Mouse (Mus musculus) urinary bladder, adult 18-20 months (tissue): ENCODE results near the gene Camta1.

ENCODE experiments used
- DNase-seq, 2 experiments: peaks; one replicate each; pipeline ENCODE4 v3.0.0; 2022; ENCODE audit warnings: low spot score in 2 of 2, mixed read lengths in 2 of 2

Camta1 gene

DNA sequence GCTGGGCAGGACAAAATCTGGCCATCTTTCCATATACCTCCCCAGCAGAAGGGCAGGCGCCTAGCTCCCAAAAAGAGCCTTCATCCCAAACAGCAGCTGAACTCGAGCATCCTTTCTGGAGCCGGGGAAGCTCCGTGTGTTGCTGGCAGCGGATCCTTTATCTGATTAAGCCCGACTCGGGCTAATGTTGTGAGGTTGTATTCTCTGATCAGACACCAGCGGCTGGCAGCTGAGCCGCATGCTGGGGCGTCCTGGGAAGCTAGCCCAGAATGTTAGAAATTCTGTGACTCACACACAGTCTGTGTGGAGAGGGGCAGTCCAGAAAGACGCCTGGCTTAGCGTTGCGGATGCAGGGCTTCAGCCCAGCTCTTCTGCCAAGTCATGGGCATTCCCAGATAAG is 586.4 kb downstream of the Camta1 start:
- no peak for DNase-seq

DNA sequence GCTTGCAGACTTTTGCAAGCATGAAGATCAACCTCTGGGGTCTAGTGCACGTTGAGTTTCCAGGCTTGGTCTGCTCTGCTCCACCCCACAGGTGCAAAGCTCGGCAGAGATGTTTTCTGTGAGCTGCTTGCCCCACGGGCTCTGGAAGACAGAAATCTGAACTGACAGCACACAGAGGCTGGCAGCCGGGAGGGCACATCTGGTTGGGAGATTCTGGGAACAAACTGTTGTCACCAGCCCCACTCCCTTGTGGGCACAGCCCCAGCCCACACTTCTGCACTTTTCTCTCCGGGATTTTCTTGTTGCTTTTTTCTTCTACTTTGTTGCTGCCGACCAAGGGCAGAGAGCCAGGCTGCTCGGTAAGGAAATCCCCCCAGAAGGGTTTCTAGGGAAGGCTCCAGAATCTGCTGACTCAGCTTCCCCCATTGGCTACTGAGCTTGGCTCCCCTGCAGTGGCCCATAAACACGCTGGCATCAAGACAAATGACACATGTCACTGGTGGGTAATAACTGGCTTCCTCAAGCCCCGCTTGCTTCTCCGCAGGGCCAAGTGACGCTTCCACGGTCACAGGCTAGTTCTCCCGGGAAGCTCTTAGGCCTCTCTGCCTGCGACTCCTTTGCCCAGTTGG is 597.8 kb downstream of the Camta1 start:
- no peak for DNase-seq

DNA sequence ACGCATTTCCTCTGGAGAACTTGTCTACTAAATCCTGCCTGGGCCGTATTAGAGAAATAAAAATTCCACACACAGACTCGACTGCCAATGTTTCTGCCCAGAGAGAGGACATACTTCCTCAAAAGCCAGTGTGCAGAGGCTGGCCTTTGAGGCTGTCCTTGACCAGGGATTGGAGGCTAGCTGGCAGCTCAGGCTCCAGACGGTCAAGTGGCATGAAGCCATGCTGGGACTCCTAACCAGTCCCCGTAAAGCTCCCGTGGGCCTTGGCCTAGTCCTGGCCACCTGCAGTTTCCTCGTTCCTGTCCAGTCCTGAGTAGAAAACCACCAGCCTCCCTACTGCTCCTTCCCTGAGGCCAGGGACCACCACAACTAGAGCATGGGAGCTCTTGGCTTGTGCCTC is 598.6 kb downstream of the Camta1 start:
- no peak for DNase-seq

GRCm38 (mm10) chr4:151256622-151257021 is 605.1 kb downstream of the Camta1 start:
- DNase-seq = no peak

DNA sequence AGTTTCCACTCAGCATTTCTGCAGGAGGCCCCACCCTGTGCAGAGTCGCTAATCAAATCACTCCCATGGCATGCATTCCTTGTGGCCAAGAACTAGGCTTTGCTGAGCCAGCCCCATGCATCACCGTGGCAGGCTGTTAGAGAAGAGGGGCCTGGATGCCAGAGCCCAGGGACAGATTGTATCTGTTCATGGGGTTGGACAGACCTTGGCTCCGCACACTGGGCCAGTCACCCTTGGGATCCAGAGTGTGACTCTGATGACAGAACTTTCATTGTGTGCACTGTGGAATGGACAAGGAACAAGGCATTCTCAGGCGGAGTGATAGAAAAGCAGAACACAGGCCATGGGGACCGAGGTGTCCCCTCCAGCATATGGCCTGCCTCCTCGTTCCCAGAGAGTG is 610.9 kb downstream of the Camta1 start:
- no peak for DNase-seq

GRCm38 (mm10) chr4:151245068-151245797 is 616.4 kb downstream of the Camta1 start:
- DNase-seq = no peak

- no peak for DNase-seq
Observed at GRCm38 (mm10) chr4:151243445-151243844, 618.2 kb downstream of the Camta1 start.

DNA sequence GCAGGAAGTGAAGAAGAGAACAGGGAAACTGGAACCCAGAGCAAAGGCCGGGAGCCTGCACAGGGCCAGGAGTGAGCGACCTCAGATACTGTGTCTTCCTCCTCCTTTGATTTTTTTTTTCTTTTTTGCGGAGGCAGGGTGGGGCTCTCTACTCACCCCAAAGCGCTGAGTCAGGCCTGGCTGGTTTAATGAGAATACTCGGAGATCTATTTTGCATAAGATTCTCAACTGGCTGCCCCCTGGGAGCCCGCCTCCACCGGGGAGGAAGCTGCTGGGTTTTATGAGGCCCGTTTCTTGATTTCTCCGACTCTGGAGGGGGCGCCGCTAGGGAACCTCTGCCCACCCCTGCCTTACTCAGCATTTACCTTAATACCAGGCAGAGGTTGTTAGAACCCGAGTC is 618.9 kb downstream of the Camta1 start:
- DNase-seq = no peak

- DNase-seq = no peak
Observed at GRCm38 (mm10) chr4:151240465-151240864, 621.2 kb downstream of the Camta1 start.

DNA sequence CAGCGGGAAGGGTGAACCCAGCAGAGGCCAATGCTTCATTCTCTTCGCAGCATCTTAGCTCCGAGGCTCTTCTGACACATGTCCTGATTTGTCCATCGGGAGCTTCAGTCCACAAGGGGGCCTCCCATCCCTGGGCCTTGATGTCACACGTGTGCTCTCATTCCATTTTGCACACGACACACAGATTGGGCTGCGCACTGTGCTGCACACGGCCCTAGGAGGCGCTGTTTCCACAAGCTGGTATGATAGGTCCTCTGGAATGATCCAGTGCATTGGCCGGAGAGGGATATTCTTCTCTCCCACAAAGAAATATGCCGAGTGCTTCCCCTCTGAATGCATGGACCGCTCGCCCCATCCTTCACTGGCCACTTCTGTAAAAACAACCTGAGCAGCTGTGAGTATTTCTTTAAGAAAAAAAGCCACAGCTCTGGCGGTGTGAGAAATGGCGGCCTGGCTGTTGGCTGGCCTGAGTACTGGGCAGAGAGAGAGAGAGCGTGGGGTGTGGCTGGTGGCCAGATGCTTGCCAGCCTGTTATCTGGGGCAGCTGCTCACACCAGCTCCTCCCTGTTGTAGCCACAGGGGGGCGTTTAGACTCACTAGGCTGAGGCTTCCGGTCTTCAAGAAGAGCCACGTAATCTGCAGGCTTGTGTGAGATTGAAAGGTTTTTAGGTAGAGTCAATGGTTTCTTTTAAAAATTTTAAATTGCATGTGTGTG is 622.5 kb downstream of the Camta1 start:
- DNase-seq = no peak

GRCm38 (mm10) chr4:151237501-151237900 is 624.2 kb downstream of the Camta1 start:
- no peak for DNase-seq

- DNase-seq = no peak
Observed at GRCm38 (mm10) chr4:151234981-151235380, 626.7 kb downstream of the Camta1 start.

GRCm38 (mm10) chr4:151232028-151232427 is 629.6 kb downstream of the Camta1 start:
- DNase-seq = no peak

DNA sequence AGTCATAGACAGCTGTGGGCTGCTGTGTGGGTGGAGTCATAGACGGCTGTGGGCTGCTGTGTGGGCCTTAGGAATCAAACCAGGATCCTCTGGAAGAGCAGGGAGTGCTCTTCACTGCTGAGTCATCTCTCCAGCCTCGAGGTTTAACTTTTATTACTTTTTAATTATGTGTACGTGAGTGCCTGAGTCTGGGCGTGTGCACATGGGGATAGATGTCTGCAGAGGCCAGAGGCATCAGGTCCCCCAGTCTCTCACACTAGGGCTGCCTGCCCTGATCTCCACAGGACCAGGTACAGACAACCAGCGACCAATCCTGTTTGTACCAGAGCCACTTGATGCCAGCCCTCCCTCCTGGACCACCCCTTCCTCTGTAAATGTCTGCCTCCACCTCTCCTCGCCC is 632.6 kb downstream of the Camta1 start:
- no peak for DNase-seq

- DNase-seq = no peak
Observed at GRCm38 (mm10) chr4:151226496-151226895, 635.2 kb downstream of the Camta1 start.

DNA sequence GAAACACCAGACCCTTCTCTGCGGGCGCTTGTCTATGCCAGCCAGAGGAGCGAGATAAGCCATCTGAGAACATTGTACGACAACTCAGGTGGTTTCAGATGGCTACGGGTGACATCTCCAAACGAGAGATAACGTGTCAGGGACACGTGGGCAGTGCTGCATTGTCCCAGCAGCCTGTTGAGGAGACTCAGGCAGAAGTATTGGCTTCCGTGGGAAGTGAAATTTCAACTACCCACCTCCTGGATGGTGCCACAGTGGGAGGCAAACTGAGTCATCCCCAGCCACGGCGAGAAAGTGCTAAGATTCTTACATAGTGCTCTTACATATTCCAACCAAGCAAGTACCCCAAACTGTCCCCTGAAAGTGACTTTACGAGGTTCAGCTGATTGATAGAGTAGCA is 637.7 kb downstream of the Camta1 start:
- DNase-seq = no peak

DNA sequence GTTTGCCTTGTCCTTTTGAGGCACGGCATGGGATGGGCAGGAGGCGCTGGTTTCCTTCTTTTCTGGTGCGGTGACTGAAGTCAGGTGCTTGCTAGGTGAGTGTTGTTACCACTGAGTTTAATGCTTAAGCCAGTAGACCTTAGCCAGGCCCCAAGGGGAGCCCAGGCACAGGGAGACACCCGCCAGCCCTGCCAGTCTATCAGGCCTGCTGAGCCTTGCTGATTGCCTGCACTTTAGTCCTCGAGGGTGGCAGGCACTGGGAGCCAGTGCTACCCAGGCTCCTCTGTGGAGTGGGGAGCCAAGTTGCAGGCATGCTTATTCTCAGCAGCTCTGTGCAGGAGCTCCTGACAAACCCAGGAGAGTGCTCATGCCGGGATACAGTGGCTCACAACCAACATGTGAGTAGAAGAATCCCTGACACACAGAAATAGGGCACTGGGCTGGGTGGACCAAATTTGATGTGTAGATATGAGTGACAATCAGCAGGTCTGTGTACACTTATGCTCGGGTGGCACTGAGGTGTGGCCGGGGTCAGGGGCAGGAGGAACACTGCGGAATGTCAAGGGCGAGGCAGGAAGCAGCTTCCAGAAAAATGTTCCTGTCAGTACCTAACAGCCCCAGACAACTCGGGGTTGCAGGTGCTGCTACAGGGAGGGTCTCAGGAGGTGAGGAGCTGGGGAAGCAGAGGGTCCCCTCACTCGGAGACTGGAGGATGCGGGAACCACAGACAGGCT is 638.2 kb downstream of the Camta1 start:
- DNase-seq = no peak

GRCm38 (mm10) chr4:151222635-151223034 is 639.0 kb downstream of the Camta1 start:
- DNase-seq = no peak

GRCm38 (mm10) chr4:151216553-151217292 is 645.0 kb downstream of the Camta1 start:
- DNase-seq = no peak

DNA sequence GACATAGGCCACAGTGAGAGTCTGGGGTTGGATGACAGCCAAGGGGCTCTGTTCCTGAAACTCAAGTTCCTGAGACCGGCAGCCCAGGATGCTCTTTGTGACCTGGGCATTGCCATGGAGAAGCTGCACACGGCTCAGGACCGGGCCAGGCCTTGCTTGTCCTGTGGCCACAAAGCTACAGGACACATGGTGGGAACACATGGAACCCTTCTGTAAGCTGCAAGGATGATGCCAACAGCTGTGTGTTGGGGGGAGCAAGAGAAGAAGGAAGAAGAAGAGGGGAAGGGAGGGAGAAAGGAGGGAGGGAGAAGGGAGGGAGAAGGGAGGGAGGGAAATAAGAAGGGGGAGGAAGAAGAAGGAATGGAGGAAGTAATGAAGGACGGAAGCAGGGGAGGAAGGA is 645.8 kb downstream of the Camta1 start:
- DNase-seq = no peak

GRCm38 (mm10) chr4:151215179-151215578 is 646.5 kb downstream of the Camta1 start:
- no peak for DNase-seq

- no peak for DNase-seq
Observed at GRCm38 (mm10) chr4:151213475-151213874, 648.2 kb downstream of the Camta1 start.
